Mouse (Mus musculus): ENCODE data around the gene Unc119b. TPM values are rescaled to one million over a fixed set of nuclear protein-coding genes. Genes with fewer than 3 reads are reported as not detected.
"Not testable (repeated sequence)": the region's sequence is repeated elsewhere in the genome, so short reads cannot be mapped to it uniquely, and the experiment has no call there.

Unc119b gene
- total and polyA plus RNA-seq, 3 experiments = 12.5 to 32.8 (median 14.3) TPM

- not testable (repeated sequence) for DNase-seq (ENCODE audit: low spot score); H3K9me3 ChIP-seq (replicated peaks); H3K27me3 ChIP-seq (ENCODE audit: insufficient read depth, low read length); H3K4me3 ChIP-seq (ENCODE audit: low read depth, low read length); ATAC-seq (ENCODE audit: extremely low read depth, insufficient number of reproducible peaks, low FRiP score, poor library complexity, severe bottlenecking)
- Histone ChIP-seq H3K36me3 (replicated peaks) (peaks cover 45% of the 10 kb centered on the region), H3K4me1 (ENCODE audit: insufficient read depth, low read depth, low read length) (peaks cover 84% of the 10 kb centered on the region)
- peak; percentile 57 for TF ChIP-seq TAL1 (conservative IDR thresholded peaks at IDR 0.05; ENCODE audit: low read depth, low read length)
Observed at GRCm38 (mm10) chr5:115073306-115073705, 61.5 kb downstream of the Unc119b start.

Other genes with a start within 250 kb of the Unc119b start
- not detected in 2 replicates for gene Oasl2, start 238.0 kb downstream of the Unc119b start, total RNA-seq (2014; fragmentation: Nextera tagmentation)
- gene Oasl2, start 238.0 kb downstream of the Unc119b start, total RNA-seq (2017) = 0.29 and 0.33 TPM in 2 replicates
- not detected in 2 replicates for gene Oasl2, start 238.0 kb downstream of the Unc119b start, polyA plus RNA-seq (2012)
- gene Oasl1, start 211.7 kb downstream of the Unc119b start, total RNA-seq (2014; fragmentation: Nextera tagmentation) = 6.8 and 21.9 TPM in 2 replicates
- gene Oasl1, start 211.7 kb downstream of the Unc119b start, total RNA-seq (2017) = 4.2 and 5.4 TPM in 2 replicates
- gene Oasl1, start 211.7 kb downstream of the Unc119b start, polyA plus RNA-seq (2012) = 14.0 and 18.0 TPM in 2 replicates
- gene 2210016L21Rik, start 192.8 kb downstream of the Unc119b start, total RNA-seq (2014; fragmentation: Nextera tagmentation) = 30.0 and 30.2 TPM in 2 replicates
- 31.7 and 34.3 TPM in 2 replicates for gene 2210016L21Rik, start 192.8 kb downstream of the Unc119b start, total RNA-seq (2017)
- 36.5 and 38.7 TPM in 2 replicates for gene 2210016L21Rik, start 192.8 kb downstream of the Unc119b start, polyA plus RNA-seq (2012)
- gene Hnf1a, start 163.9 kb downstream of the Unc119b start, total RNA-seq (2014; fragmentation: Nextera tagmentation) = not detected in 2 replicates
- 0.38 TPM in 1 of 2 replicates, not detected in the other for gene Hnf1a, start 163.9 kb downstream of the Unc119b start, total RNA-seq (2017)
- gene Hnf1a, start 163.9 kb downstream of the Unc119b start, polyA plus RNA-seq (2012) = 0.02 TPM in 1 of 2 replicates, not detected in the other
- 53.9 and 69.2 TPM in 2 replicates for gene Sppl3, start 123.8 kb downstream of the Unc119b start, total RNA-seq (2014; fragmentation: Nextera tagmentation)
- gene Sppl3, start 123.8 kb downstream of the Unc119b start, total RNA-seq (2017) = 31.8 and 35.9 TPM in 2 replicates
- gene Sppl3, start 123.8 kb downstream of the Unc119b start, polyA plus RNA-seq (2012) = 29.5 and 33.9 TPM in 2 replicates
- gene Gm10401, start 36.7 kb downstream of the Unc119b start, total RNA-seq (2014; fragmentation: Nextera tagmentation) = not detected in 2 replicates
- gene Gm10401, start 36.7 kb downstream of the Unc119b start, total RNA-seq (2017) = 0.46 and 0.49 TPM in 2 replicates
- not detected in 2 replicates for gene Gm10401, start 36.7 kb downstream of the Unc119b start, polyA plus RNA-seq (2012)
- 23.4 and 28.1 TPM in 2 replicates for gene Acads, start 15.6 kb downstream of the Unc119b start, total RNA-seq (2014; fragmentation: Nextera tagmentation)
- gene Acads, start 15.6 kb downstream of the Unc119b start, total RNA-seq (2017) = 23.0 and 26.3 TPM in 2 replicates
- gene Acads, start 15.6 kb downstream of the Unc119b start, polyA plus RNA-seq (2012) = 62.6 and 63.4 TPM in 2 replicates
- gene Mlec, start 23.2 kb upstream of the Unc119b start, total RNA-seq (2014; fragmentation: Nextera tagmentation) = 191 and 201 TPM in 2 replicates
- 198 and 202 TPM in 2 replicates for gene Mlec, start 23.2 kb upstream of the Unc119b start, total RNA-seq (2017)
- gene Mlec, start 23.2 kb upstream of the Unc119b start, polyA plus RNA-seq (2012) = 105 and 119 TPM in 2 replicates
- gene Cabp1, start 59.4 kb upstream of the Unc119b start, total RNA-seq (2014; fragmentation: Nextera tagmentation) = not detected in 2 replicates
- gene Cabp1, start 59.4 kb upstream of the Unc119b start, total RNA-seq (2017) = 0.06 and 0.27 TPM in 2 replicates
- gene Cabp1, start 59.4 kb upstream of the Unc119b start, polyA plus RNA-seq (2012) = not detected in 2 replicates
- gene Pop5, start 100.9 kb upstream of the Unc119b start, total RNA-seq (2014; fragmentation: Nextera tagmentation) = 24.2 and 25.5 TPM in 2 replicates
- gene Pop5, start 100.9 kb upstream of the Unc119b start, total RNA-seq (2017) = 61.2 and 82.5 TPM in 2 replicates
- gene Pop5, start 100.9 kb upstream of the Unc119b start, polyA plus RNA-seq (2012) = 18.6 and 28.3 TPM in 2 replicates
- 59.7 and 87.3 TPM in 2 replicates for gene Rnf10, start 137.9 kb upstream of the Unc119b start, total RNA-seq (2014; fragmentation: Nextera tagmentation)
- gene Rnf10, start 137.9 kb upstream of the Unc119b start, total RNA-seq (2017) = 56.9 and 57.3 TPM in 2 replicates
- gene Rnf10, start 137.9 kb upstream of the Unc119b start, polyA plus RNA-seq (2012) = 201 and 202 TPM in 2 replicates
- gene Coq5, start 144.7 kb upstream of the Unc119b start, total RNA-seq (2014; fragmentation: Nextera tagmentation) = 41.1 and 42.9 TPM in 2 replicates
- gene Coq5, start 144.7 kb upstream of the Unc119b start, total RNA-seq (2017) = 51.6 and 56.9 TPM in 2 replicates
- 23.4 and 25.0 TPM in 2 replicates for gene Coq5, start 144.7 kb upstream of the Unc119b start, polyA plus RNA-seq (2012)
- 1,458 and 1,815 TPM in 2 replicates for gene Dynll1, start 166.0 kb upstream of the Unc119b start, total RNA-seq (2014; fragmentation: Nextera tagmentation)
- gene Dynll1, start 166.0 kb upstream of the Unc119b start, total RNA-seq (2017) = 554 and 587 TPM in 2 replicates
- 445 and 449 TPM in 2 replicates for gene Dynll1, start 166.0 kb upstream of the Unc119b start, polyA plus RNA-seq (2012)
- 38.1 and 47.6 TPM in 2 replicates for gene Srsf9, start 192.2 kb upstream of the Unc119b start, total RNA-seq (2014; fragmentation: Nextera tagmentation)
- gene Srsf9, start 192.2 kb upstream of the Unc119b start, total RNA-seq (2017) = 88.0 and 111 TPM in 2 replicates
- gene Srsf9, start 192.2 kb upstream of the Unc119b start, polyA plus RNA-seq (2012) = 114 and 127 TPM in 2 replicates
- gene Gatc, start 206.2 kb upstream of the Unc119b start, total RNA-seq (2014; fragmentation: Nextera tagmentation) = 90.0 and 96.0 TPM in 2 replicates
- 5.6 and 8.6 TPM in 2 replicates for gene Gatc, start 206.2 kb upstream of the Unc119b start, total RNA-seq (2017)
- gene Gatc, start 206.2 kb upstream of the Unc119b start, polyA plus RNA-seq (2012) = 11.7 and 13.9 TPM in 2 replicates
- gene Triap1, start 206.2 kb upstream of the Unc119b start, total RNA-seq (2014; fragmentation: Nextera tagmentation) = 27.8 and 31.8 TPM in 2 replicates
- 45.5 and 47.0 TPM in 2 replicates for gene Triap1, start 206.2 kb upstream of the Unc119b start, total RNA-seq (2017)
- 5.3 and 14.1 TPM in 2 replicates for gene Triap1, start 206.2 kb upstream of the Unc119b start, polyA plus RNA-seq (2012)
- 312 and 362 TPM in 2 replicates for gene Cox6a1, start 214.0 kb upstream of the Unc119b start, total RNA-seq (2014; fragmentation: Nextera tagmentation)
- gene Cox6a1, start 214.0 kb upstream of the Unc119b start, total RNA-seq (2017) = 143 and 153 TPM in 2 replicates
- 1,989 and 2,415 TPM in 2 replicates for gene Cox6a1, start 214.0 kb upstream of the Unc119b start, polyA plus RNA-seq (2012)

Measured in G1E (cell line).